Mouse (Mus musculus) adrenal gland (tissue): Measurements from ENCODE around the gene M1ap.

Experiments
- intact Hi-C: fragments of 180-260 bp; cut with DNase I; formaldehyde crosslinking; loops from one replicate; pipeline ENCODE4 v1.15.1; 2025

Gene M1ap

GRCm38 (mm10) chr6:83005444-83006011 lies 58.8 kb downstream of the M1ap start:
- intact Hi-C loops = no loop called here

- intact Hi-C loops = no loop called here
Measured at GRCm38 (mm10) chr6:83006114-83006513, 59.4 kb downstream of the M1ap start.

GRCm38 (mm10) chr6:83008659-83009058 lies 62.0 kb downstream of the M1ap start:
- intact Hi-C loops = no loop called here

- intact Hi-C loops = no loop called here
Measured at GRCm38 (mm10) chr6:83010010-83010409, 63.3 kb downstream of the M1ap start.

GRCm38 (mm10) chr6:83011255-83011654 lies 64.6 kb downstream of the M1ap start:
- intact Hi-C loops = no loop called here

- intact Hi-C loops = no loop called here
Measured at GRCm38 (mm10) chr6:83011756-83012155, 65.1 kb downstream of the M1ap start.

GRCm38 (mm10) chr6:83013444-83013843 lies 66.7 kb downstream of the M1ap start:
- intact Hi-C loops = no loop called here

GRCm38 (mm10) chr6:83014482-83015466 lies 68.1 kb downstream of the M1ap start:
- intact Hi-C loops = no loop called here

- intact Hi-C loops = no loop called here
Measured at GRCm38 (mm10) chr6:83015749-83016148, 69.0 kb downstream of the M1ap start.

GRCm38 (mm10) chr6:83017190-83017589 lies 70.5 kb downstream of the M1ap start:
- intact Hi-C loops = no loop called here

GRCm38 (mm10) chr6:83019044-83019443 lies 72.3 kb downstream of the M1ap start:
- intact Hi-C loops = no loop called here

GRCm38 (mm10) chr6:83020121-83020520 lies 73.4 kb downstream of the M1ap start:
- intact Hi-C loops = no loop called here

- intact Hi-C loops = no loop called here
Measured at GRCm38 (mm10) chr6:83020836-83021593, 74.3 kb downstream of the M1ap start.

GRCm38 (mm10) chr6:83023008-83023407 lies 76.3 kb downstream of the M1ap start:
- intact Hi-C loops = no loop called here

- intact Hi-C loops = no loop called here
Measured at GRCm38 (mm10) chr6:83023786-83024185, 77.1 kb downstream of the M1ap start.

- intact Hi-C loops = no loop called here
Measured at GRCm38 (mm10) chr6:83024421-83024820, 77.7 kb downstream of the M1ap start.

GRCm38 (mm10) chr6:83025221-83025620 lies 78.5 kb downstream of the M1ap start:
- intact Hi-C loops = no loop called here

- intact Hi-C loops = no loop called here
Measured at GRCm38 (mm10) chr6:83027293-83027692, 80.6 kb downstream of the M1ap start.

- intact Hi-C loops = no loop called here
Measured at GRCm38 (mm10) chr6:83027706-83028105, 81.0 kb downstream of the M1ap start.

GRCm38 (mm10) chr6:83029777-83030176 lies 83.1 kb downstream of the M1ap start:
- intact Hi-C loops = loop anchor here (5.0 kb wide), 1 partner anchor 32 kb away; no protein-coding TSS in a partner anchor

GRCm38 (mm10) chr6:83031111-83031510 lies 84.4 kb downstream of the M1ap start:
- intact Hi-C loops = loop anchor here (5.0 kb wide), 1 partner anchor 34 kb away; no protein-coding TSS in a partner anchor
